Mouse (Mus musculus) CH12.LX (cell line): ENCODE results near the gene Zfp747.

Experiments
- E2F4 ChIP-seq: IDR thresholded peaks from 2 replicates; pipeline ENCODE4 v1.6.1; 2011; ENCODE audit warnings: low read depth, low read length, improper control_type of control experiment; ENCODE audit not compliant: insufficient replicate concordance
- JUND ChIP-seq: conservative IDR thresholded peaks from 2 replicates; pipeline ENCODE4 v1.6.1; 2011; ENCODE audit warnings: low read depth, low read length, improper control_type of control experiment
- POLR2A ChIP-seq: IDR thresholded peaks from 2 replicates; pipeline ENCODE4 v1.6.1; 2011; ENCODE audit warnings: low read depth, mild to moderate bottlenecking, improper control_type of control experiment, low read length

DNA sequence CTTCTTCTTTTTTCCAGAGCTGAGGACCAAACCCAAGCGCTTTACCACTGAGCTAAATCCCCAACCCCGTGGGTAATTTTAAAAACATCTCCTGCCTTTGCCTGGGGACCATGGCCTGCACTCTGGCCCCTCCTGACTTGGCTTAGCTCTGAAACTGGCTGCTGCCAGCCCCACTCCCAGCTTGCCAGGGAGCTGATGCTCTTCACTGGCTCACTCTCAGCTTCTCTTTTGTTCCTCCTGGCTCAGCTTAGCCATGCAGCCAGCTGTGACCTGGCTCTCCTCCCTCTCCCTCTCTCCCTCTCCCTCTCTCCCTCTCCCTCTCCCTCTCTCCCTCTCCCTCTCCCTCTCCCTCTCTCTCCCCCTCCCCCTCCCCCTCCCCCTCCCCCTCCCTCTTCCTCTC lies 49.2 kb downstream of the Zfp747 start:
- no peak for TF ChIP-seq POLR2A
- no peak for TF ChIP-seq JUND
- TF ChIP-seq E2F4: no peak
